Mouse (Mus musculus) spleen, embryonic (tissue): Measurements from ENCODE around the gene Nt5c3.
"Not testable (repeated sequence)": the region's sequence is repeated elsewhere in the genome, so short reads cannot be mapped to it uniquely, and the experiment has no call there.

Experiments used
- CTCF ChIA-PET: fragments of 350-600 bp; sonication (Branson Sonifier 250); formaldehyde crosslinking; loops from one replicate; lab custom pipeline; 2022; lab: Charles Lee

The Nt5c3 gene

GRCm38 (mm10) chr6:56905486-56905885 is 18.2 kb downstream of the Nt5c3 start:
- CTCF ChIA-PET = no interaction called here

- CTCF ChIA-PET = no interaction called here
Measured at GRCm38 (mm10) chr6:56904982-56905381, 18.8 kb downstream of the Nt5c3 start.

DNA sequence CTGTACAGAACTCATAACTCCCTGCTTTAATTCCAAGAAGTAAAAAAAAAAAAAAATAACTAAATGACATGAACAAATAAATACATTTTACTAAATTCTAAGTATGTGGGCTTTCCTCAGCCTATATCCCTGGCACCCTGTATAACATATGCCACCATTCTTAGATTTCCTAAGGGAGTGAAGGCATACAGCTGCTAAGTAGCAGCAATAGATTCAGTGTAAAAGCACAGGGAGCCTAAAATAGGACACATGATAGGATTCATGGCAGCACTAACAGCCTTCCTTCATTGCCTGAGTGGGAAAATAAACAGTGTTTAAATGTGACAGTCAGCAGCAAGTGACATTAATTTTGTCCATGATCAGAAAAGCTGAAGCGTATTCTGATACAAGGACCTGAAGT is 19.4 kb downstream of the Nt5c3 start:
- CTCF ChIA-PET = no interaction called here

GRCm38 (mm10) chr6:56903831-56904230 is 19.9 kb downstream of the Nt5c3 start:
- CTCF ChIA-PET = no interaction called here

GRCm38 (mm10) chr6:56902606-56903520 is 20.9 kb downstream of the Nt5c3 start:
- CTCF ChIA-PET = interaction anchor here (0.7 kb wide), 1 partner anchor 104 kb away, joined by 4 read pairs; no protein-coding TSS in a partner anchor

GRCm38 (mm10) chr6:56901824-56902386 is 21.8 kb downstream of the Nt5c3 start:
- CTCF ChIA-PET = interaction anchor here (0.6 to 0.8 kb wide), 3 partner anchors 11 to 103 kb away, joined by 3 to 4 read pairs (median 3); partner anchors contain the start of genes Nt5c3 and Vmn1r4

DNA sequence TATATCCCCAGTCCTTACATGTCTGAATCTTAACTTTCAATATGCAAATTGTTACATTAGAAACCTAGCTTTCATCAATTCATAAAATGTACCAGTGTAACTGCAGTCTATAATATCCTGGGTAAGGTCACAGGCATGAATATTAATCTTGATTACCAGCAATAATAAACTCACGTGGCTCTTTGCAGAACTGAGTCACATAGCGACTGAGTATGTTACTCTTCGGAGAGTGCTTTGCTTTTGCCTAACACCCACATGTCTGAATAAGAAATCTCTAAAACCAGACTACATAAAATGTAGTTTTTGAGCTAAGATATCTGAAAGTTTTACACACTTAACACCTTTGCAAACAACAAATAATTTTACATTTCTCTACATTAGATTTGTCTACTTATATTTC is 22.4 kb downstream of the Nt5c3 start:
- CTCF ChIA-PET = interaction anchor here (0.6 to 0.8 kb wide), 2 partner anchors 12 to 23 kb away, joined by 3 read pairs; partner anchors contain the start of genes Nt5c3 and Vmn1r4

- CTCF ChIA-PET = no interaction called here
Measured at GRCm38 (mm10) chr6:56899601-56900000, 24.1 kb downstream of the Nt5c3 start.

- CTCF ChIA-PET = no interaction called here
Measured at GRCm38 (mm10) chr6:56890762-56891161, 33.0 kb downstream of the Nt5c3 start.

DNA sequence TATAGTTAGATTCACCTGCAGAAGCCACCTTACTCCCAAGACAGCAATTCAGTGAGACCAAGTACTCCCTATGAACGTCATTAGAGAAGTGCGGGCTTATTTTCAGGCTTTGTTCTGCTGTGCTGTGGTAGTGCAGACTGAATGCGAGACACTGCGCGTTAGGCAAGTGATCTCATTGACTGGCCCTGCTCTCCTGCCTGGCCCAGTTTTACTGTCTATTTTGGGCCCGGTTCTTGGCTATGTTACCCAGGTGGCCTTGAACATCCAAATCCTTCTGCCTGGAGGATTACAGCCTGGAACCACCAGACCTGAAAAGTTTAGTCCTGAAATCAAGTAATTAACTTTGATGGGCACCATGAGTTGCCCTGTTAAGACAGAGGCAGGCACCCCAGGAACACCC is 35.2 kb downstream of the Nt5c3 start:
- CTCF ChIA-PET = no interaction called here

DNA sequence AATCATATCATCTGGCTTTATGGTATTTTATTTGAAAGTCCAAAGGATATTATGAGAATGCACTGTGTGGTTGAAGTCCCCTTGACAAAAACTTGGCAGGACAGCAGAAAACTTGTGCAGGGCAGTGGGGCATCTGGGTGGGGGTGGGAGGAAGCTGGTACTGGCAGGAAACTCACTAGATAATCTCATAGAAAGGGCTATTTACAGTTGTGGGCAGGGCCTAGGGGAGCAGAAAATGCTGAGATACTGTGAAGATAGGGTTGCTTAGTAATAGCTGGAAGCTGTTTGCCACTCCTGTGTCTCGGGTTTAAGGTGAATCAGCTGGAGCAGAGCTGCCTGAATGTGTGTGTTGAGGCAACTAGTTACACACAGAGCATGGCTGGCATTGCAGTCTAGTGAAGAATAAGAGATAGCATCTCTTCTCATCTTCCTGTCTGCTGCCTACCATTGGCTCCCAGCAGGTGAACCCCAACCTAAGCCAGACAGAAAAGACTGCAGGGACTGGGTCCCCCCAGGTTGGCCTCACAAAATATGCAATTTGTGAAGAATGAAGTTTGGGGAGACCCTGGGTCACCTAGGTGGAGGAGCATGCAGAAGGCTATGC is 44.3 kb downstream of the Nt5c3 start:
- CTCF ChIA-PET = no interaction called here

GRCm38 (mm10) chr6:56877985-56878384 is 45.7 kb downstream of the Nt5c3 start:
- CTCF ChIA-PET = no interaction called here

DNA sequence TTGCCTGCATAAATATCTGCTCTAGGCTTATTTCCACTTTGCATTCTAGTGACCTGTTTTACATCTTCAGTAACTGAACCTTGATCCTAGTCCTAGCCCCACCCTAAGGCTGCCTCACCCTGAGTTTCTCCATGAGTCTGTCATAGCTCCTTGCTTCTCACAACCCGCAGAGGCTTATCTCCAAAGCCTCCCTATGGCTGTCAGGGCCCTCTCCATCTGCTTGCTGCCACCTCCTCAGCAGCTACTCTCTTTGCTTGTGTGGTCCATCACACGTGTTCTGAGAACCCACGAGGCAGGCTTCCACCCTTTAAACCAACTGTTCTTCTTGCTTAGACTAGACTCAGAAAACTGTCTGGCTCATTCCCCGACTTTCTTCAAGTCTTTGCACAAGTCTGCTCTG is 46.9 kb downstream of the Nt5c3 start:
- CTCF ChIA-PET = no interaction called here

- CTCF ChIA-PET = no interaction called here
Measured at GRCm38 (mm10) chr6:56870027-56870426, 53.7 kb downstream of the Nt5c3 start.

DNA sequence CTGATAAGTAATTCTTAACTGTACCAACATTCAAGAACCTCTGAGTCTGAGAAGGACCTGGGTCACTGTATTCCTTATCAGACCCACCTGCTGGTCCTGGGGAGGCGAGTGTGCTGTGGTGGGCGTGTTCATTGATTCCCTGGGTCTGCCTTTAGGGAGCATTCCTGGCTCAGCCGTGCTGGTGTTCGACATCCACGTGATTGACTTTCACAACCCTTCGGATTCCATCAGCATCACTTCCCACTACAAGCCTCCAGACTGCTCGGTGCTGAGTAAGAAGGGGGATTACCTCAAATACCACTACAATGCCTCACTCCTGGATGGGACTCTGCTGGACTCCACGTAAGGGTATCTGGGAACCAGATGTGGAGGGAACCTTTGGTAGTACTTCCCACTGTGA is 55.2 kb downstream of the Nt5c3 start:
- CTCF ChIA-PET = no interaction called here

DNA sequence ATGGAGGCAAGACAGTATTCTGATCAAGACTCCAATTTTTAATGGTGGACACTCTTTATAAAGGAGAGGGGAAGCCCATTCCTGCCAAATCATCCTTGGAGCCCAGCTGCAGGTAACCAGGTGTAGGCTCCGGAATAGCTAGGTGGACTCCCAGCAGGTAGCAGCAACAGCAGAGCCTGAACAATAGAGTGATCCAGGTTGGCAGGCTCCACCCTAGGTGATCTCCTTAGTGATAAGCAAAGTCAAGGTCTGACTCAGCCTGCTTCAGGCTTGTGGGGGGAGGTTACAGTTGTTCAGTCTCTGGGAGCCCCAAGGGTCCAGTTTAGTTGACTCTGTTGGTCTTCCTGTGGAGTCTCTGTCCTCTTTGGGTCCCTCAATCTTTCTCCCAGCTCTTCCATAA is 56.8 kb downstream of the Nt5c3 start:
- CTCF ChIA-PET = not testable (repeated sequence)

DNA sequence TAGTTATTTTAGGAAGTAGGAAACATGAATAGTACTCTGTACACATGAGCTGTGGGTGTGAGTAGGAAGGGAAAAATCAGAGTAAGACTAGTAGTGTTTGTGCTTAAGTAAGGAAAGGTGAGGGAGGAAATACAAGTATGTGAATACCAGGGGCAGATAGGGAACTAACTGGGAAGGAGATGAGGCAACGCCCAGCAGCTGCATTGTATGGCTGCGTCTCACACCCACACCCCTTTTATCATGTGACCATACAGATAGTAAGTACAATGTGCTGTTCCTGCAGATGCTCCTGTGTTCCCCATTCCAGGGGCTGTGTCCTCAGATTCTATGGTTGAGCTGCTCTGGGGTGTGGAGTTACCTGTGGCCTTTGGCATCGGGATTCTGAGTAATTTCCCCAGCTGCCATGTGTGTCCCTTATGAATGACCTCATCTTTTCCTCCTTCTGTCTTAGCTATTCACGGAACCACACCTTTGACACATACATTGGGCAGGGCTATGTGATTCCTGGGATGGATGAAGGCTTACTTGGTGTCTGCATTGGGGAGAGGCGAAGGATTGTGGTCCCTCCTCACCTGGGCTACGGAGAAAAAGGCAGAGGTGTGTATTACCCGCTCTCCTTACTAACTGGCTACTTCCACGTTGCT is 63.4 kb downstream of the Nt5c3 start:
- CTCF ChIA-PET = no interaction called here

DNA sequence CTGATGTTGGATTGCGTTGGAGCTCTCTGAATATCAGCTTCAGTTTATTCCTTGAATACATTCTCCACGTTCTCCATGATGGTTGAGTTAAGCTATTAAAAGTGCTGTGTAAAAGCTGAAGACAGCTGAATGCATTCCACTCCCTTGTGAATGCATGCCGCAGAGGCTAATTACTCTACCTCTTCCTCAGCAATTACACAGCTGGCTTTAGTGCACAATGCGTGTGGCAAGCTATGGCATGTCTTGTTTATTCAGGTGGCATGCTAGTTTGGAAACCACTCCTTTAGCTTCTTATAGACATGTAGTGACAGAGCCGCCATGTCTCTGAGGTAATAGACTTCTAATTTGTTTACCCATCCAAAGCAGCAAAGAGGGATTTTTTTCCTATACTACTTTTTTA is 67.0 kb downstream of the Nt5c3 start:
- CTCF ChIA-PET = interaction anchor here (0.5 kb wide), 1 partner anchor 981 kb away, joined by 3 read pairs; no protein-coding TSS in a partner anchor

DNA sequence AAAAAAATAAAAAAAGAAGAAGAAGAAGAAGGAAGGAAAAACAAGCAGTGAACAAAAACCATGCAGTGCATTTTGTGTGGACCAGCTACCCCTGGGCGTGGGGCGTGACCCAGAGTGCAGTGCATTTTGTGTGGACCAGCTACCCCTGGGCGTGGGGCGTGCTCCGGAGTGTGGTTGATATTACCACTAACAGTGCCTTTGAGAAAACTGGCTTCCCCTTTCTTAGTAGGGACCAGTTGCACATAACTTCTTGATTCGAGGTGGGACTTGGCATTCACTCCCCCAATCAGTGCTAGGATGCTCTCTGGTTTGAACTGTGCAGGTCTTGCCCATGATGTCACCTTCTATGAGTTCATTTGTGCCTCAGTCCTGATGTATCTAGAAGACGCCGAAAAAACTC is 68.9 kb downstream of the Nt5c3 start:
- CTCF ChIA-PET = no interaction called here

GRCm38 (mm10) chr6:56850315-56850714 is 73.4 kb downstream of the Nt5c3 start:
- CTCF ChIA-PET = no interaction called here

- CTCF ChIA-PET = no interaction called here
Measured at GRCm38 (mm10) chr6:56848974-56849373, 74.8 kb downstream of the Nt5c3 start.

DNA sequence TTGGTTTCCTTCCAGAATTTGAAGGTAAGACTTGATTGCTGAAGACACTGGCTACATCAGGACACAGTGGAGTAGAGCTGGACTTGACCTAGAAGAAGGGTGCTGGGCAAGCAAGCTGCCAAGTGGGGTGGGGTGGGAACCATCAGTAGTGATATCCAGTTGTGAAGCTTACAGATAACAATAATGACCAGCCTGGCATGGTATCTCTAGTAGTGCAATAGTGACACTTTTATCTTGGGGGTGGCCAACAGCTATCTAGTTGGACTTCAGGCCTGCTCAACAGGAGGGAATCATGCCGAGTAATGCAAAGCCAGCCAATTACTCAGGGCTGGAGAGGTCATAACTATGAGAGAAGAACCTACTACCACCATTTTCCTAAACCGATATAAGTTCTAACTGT is 79.4 kb downstream of the Nt5c3 start:
- CTCF ChIA-PET = no interaction called here
